22 mouse cellular contexts compared by ENCODE assay signal in genomic region chr2:119170282-119170681, GRCm38 (mm10). TPM values are rescaled to one million over a fixed set of nuclear protein-coding genes. Genes with fewer than 3 reads are reported as not detected.
"Had no signal": no experiment of that assay in that cellular context is flagged by ENCODE, and none has a peak within 500 bp of the region (broad histone marks: within the 10 kb centered on the region; RNA-seq: fewer than 3 reads in every experiment).

No protein-coding gene starts in this region.

- H3K4me3 ChIP-seq: left cerebral cortex, adult 2 months; liver, embryonic 13.5 days; midbrain, embryonic 13.5 days; neural tube, embryonic 13.5 days had no signal

- H3K36me3 ChIP-seq: neural tube, embryonic 13.5 days had no signal

- ATAC-seq: intestine, postnatal 0 days; lung, postnatal 0 days; midbrain, embryonic 13.5 days had no signal

- H3K27ac ChIP-seq: kidney, postnatal 0 days; left cerebral cortex, adult 2 months; liver, embryonic 13.5 days; macrophage; midbrain, embryonic 13.5 days; neural tube, embryonic 13.5 days had no signal

- DNase-seq: kidney, adult 2 months; kidney, postnatal 25 days; layer of hippocampus, postnatal 36 days; liver, embryonic 13.5 days; lung, embryonic 14.5 days; retina, postnatal 1 day; right cerebral cortex, postnatal 25 days; spleen, adult 18-20 months; thymus, adult 18-20 months; thymus, postnatal 36 days had no signal

- H3K9ac ChIP-seq: liver, embryonic 13.5 days; lung, embryonic 14.5 days; midbrain, embryonic 13.5 days; neural tube, embryonic 13.5 days had no signal

- H3K4me2 ChIP-seq: liver, embryonic 13.5 days; lung, embryonic 14.5 days; midbrain, embryonic 13.5 days; neural tube, embryonic 13.5 days had no signal

- H3K9me3 ChIP-seq: liver, embryonic 13.5 days; midbrain, embryonic 13.5 days; neural tube, embryonic 13.5 days had no signal

RNA-seq across cellular contexts. Expression of gene Gchfr, which starts 2.7 kb away (rescaled TPM):
- total RNA-seq: layer of hippocampus, postnatal 36 days; left cerebral cortex, adult 2 months; left cerebral cortex, postnatal 36 days had no signal
- polyA plus RNA-seq: macrophage had no signal

RNA-seq across cellular contexts. Expression of gene Gm14137, which starts 4.0 kb away (rescaled TPM):
- total RNA-seq: layer of hippocampus, adult 8-10 months; layer of hippocampus, postnatal 36 days; left cerebral cortex, adult 2 months; left cerebral cortex, postnatal 10 days; left cerebral cortex, postnatal 36 days; liver, adult 2 months had no signal
- polyA plus RNA-seq: liver, adult 2 months; macrophage; urinary bladder, adult 2 months had no signal
